Mouse (Mus musculus) heart, adult 8-10 months (tissue): ENCODE measurements around the gene Gm20388. TPM values are rescaled to one million over a fixed set of nuclear protein-coding genes. Genes with fewer than 3 reads are reported as not detected.

ENCODE experiments used
- DNase-seq: peaks from one replicate; pipeline ENCODE4 v3.0.0; 2022; ENCODE audit warnings: low spot score
- total RNA-seq, 4 experiments: library from RNA; stranded (reverse); gene quantifications; 2 replicates each; pipeline ENCODE4 v1.2.4; 2022

Gm20388 gene
- total RNA-seq, 4 experiments from 2014 or later, result 4.2 to 6.7 TPM; not detected in 2

GRCm38 (mm10) chr8:122640825-122641224 lies 2730.2 kb downstream of the Gm20388 start:
- no peak for DNase-seq

- DNase-seq, result no peak
These were observed 2730.8 kb downstream of the Gm20388 start for GRCm38 (mm10) chr8:122641406-122641805.

- DNase-seq, result peak; percentile 64
These were observed 2731.4 kb downstream of the Gm20388 start for GRCm38 (mm10) chr8:122642071-122642470.

GRCm38 (mm10) chr8:122644175-122644954 lies 2733.7 kb downstream of the Gm20388 start:
- DNase-seq, result no peak

GRCm38 (mm10) chr8:122646337-122646736 lies 2735.7 kb downstream of the Gm20388 start:
- DNase-seq, result no peak

GRCm38 (mm10) chr8:122648192-122648970 lies 2737.7 kb downstream of the Gm20388 start:
- no peak for DNase-seq

GRCm38 (mm10) chr8:122651326-122651921 lies 2740.8 kb downstream of the Gm20388 start:
- DNase-seq, result peak; percentile 55

- DNase-seq, result no peak
These were observed 2742.0 kb downstream of the Gm20388 start for GRCm38 (mm10) chr8:122652643-122653042.

GRCm38 (mm10) chr8:122654768-122655167 lies 2744.1 kb downstream of the Gm20388 start:
- DNase-seq, result peak; percentile 79

- peak; percentile 80 for DNase-seq
These were observed 2745.7 kb downstream of the Gm20388 start for GRCm38 (mm10) chr8:122656056-122656999.

GRCm38 (mm10) chr8:122658149-122658806 lies 2747.6 kb downstream of the Gm20388 start:
- DNase-seq, result no peak

GRCm38 (mm10) chr8:122658807-122659160 lies 2748.1 kb downstream of the Gm20388 start:
- no peak for DNase-seq

GRCm38 (mm10) chr8:122660022-122660421 lies 2749.4 kb downstream of the Gm20388 start:
- no peak for DNase-seq

GRCm38 (mm10) chr8:122661138-122661537 lies 2750.5 kb downstream of the Gm20388 start:
- DNase-seq, result peak; percentile 76

GRCm38 (mm10) chr8:122661894-122662293 lies 2751.3 kb downstream of the Gm20388 start:
- no peak for DNase-seq

GRCm38 (mm10) chr8:122663106-122663505 lies 2752.5 kb downstream of the Gm20388 start:
- DNase-seq, result no peak

GRCm38 (mm10) chr8:122663670-122664069 lies 2753.0 kb downstream of the Gm20388 start:
- DNase-seq, result no peak

- DNase-seq, result peak; percentile 86
These were observed 2754.6 kb downstream of the Gm20388 start for GRCm38 (mm10) chr8:122665221-122665620.

GRCm38 (mm10) chr8:122665667-122666316 lies 2755.2 kb downstream of the Gm20388 start:
- DNase-seq, result peak; percentile 63

GRCm38 (mm10) chr8:122666338-122666764 lies 2755.7 kb downstream of the Gm20388 start:
- peak; percentile 70 for DNase-seq
